23 mouse cellular contexts compared by ENCODE assay signal in genomic region chr11:61637856-61638255, GRCm38 (mm10).
"Had no signal": no experiment of that assay in that cellular context is flagged by ENCODE, and none has a peak within 500 bp of the region (broad histone marks: within the 10 kb centered on the region; RNA-seq: fewer than 3 reads in every experiment).

No protein-coding gene starts in this region.

- H3K36me3 ChIP-seq: heart, embryonic 10.5 days; heart, embryonic 12.5 days; hindbrain, embryonic 10.5 days; hindbrain, embryonic 12.5 days; kidney, embryonic 15.5 days; limb, embryonic 10.5 days; limb, embryonic 12.5 days had no signal

- H3K27ac ChIP-seq: gastrocnemius, adult 2 months; heart, embryonic 10.5 days; hindbrain, embryonic 10.5 days; hindbrain, embryonic 12.5 days; hindbrain, embryonic 14.5 days; kidney, embryonic 15.5 days; kidney, postnatal 0 days; left cerebral cortex, adult 2 months; limb, embryonic 10.5 days; limb, embryonic 12.5 days had no signal

- H3K4me3 ChIP-seq: gastrocnemius, adult 2 months; heart, embryonic 10.5 days; heart, embryonic 12.5 days; hindbrain, embryonic 10.5 days; hindbrain, embryonic 12.5 days; kidney, embryonic 15.5 days; left cerebral cortex, adult 2 months; limb, embryonic 10.5 days; limb, embryonic 12.5 days had no signal

- H3K4me1 ChIP-seq: heart, embryonic 10.5 days; heart, embryonic 12.5 days; hindbrain, embryonic 10.5 days; hindbrain, embryonic 12.5 days; kidney, embryonic 15.5 days; limb, embryonic 10.5 days; limb, embryonic 12.5 days had no signal

- DNase-seq: gastrocnemius, adult 2 months; gastrocnemius, postnatal 10 days; gastrocnemius, postnatal 25 days; heart, adult 18-20 months; heart, postnatal 10 days; heart, postnatal 4 days; kidney, adult 11 months; kidney, adult 2 months; kidney, adult 9 months; kidney, postnatal 14 days; kidney, postnatal 36 days; layer of hippocampus, adult 9-11 months; liver had no signal

- H3K27me3 ChIP-seq: hindbrain, embryonic 12.5 days; kidney, embryonic 15.5 days; limb, embryonic 12.5 days had no signal
